Comparison of ENCODE assay signal across 21 mouse cellular contexts in the genomic region with DNA sequence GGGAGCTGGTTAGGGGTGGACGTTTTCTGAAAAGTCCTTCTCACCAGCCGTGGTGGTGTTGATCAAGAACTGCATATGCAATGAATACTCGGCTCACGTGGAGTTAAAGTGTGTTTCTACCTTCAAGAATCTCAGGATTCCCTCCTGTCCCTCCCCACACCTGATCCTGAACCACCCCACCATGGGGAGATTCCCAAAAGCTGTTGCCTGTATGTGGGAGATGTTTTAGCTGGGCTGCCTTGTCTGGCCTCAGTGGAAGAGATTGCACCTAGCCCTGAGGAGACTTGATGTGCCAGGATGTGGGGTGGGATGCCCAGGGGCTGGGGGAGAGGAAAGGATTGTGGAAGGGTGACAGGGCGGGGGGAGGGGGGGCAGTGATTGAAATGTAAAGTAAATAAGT.
"Had no signal": no experiment of that assay in that cellular context is flagged by ENCODE, and none has a peak within 500 bp of the region (broad histone marks: within the 10 kb centered on the region; RNA-seq: fewer than 3 reads in every experiment).

No protein-coding gene starts in this region.

- H3K9me3 ChIP-seq: limb, embryonic 10.5 days; limb, embryonic 13.5 days; liver, embryonic 12.5 days; liver, embryonic 15.5 days; lung, embryonic 15.5 days; neural tube, embryonic 12.5 days; neural tube, embryonic 15.5 days had no signal

- H3K27me3 ChIP-seq: limb, embryonic 13.5 days; liver, embryonic 12.5 days; liver, embryonic 15.5 days; lung, embryonic 15.5 days; neural tube, embryonic 12.5 days; neural tube, embryonic 15.5 days had no signal

- DNase-seq: layer of hippocampus, adult 9-11 months; liver; lung, adult 18-20 months; lung, postnatal 10 days; midbrain, embryonic 14.5 days; right cerebral cortex, adult 18-20 months; right cerebral cortex, postnatal 14 days; right cerebral cortex, postnatal 4 days; thymus, adult 18-20 months; thymus, postnatal 36 days had no signal

- H3K27ac ChIP-seq: kidney, postnatal 0 days; layer of hippocampus, adult 2 months; limb, embryonic 10.5 days; limb, embryonic 13.5 days; liver, embryonic 12.5 days; liver, embryonic 15.5 days; lung, embryonic 15.5 days; neural tube, embryonic 12.5 days; neural tube, embryonic 15.5 days; stomach, postnatal 0 days had no signal

- H3K4me3 ChIP-seq: layer of hippocampus, adult 2 months; limb, embryonic 10.5 days; limb, embryonic 13.5 days; liver, embryonic 12.5 days; liver, embryonic 15.5 days; lung, embryonic 15.5 days; megakaryocyte, embryonic 14.5 days; neural tube, embryonic 12.5 days; neural tube, embryonic 15.5 days had no signal

- H3K36me3 ChIP-seq: limb, embryonic 10.5 days; limb, embryonic 13.5 days; liver, embryonic 12.5 days; liver, embryonic 15.5 days; lung, embryonic 15.5 days; neural tube, embryonic 12.5 days; neural tube, embryonic 15.5 days had no signal

- H3K4me1 ChIP-seq: limb, embryonic 13.5 days; liver, embryonic 15.5 days; megakaryocyte, embryonic 14.5 days had no signal
